Mouse (Mus musculus) limb, embryonic 10.5 days (tissue): ENCODE results near the gene Cspg4. TPM values are rescaled to one million over a fixed set of nuclear protein-coding genes. Genes with fewer than 3 reads are reported as not detected.
"Not testable (repeated sequence)": the region's sequence is repeated elsewhere in the genome, so short reads cannot be mapped to it uniquely, and the experiment has no call there.

Experiments used
- DNase-seq: peaks from one replicate; pipeline ENCODE4 v3.0.0-alpha.2; 2017; ENCODE audit warnings: low spot score
- H3K27ac ChIP-seq: fragments of 300-500 bp; sonication (generic); 2 replicates; pipeline ENCODE4 v1.5.1; 2016; ENCODE audit warnings: mild to moderate bottlenecking
- H3K27me3 ChIP-seq: fragments of 300-500 bp; sonication (generic); 2 replicates; pipeline ENCODE4 v1.6.1; 2016; ENCODE audit warnings: low read depth, mild to moderate bottlenecking; ENCODE audit not compliant: poor library complexity, severe bottlenecking
- H3K36me3 ChIP-seq: fragments of 300-500 bp; sonication (generic); 2 replicates; pipeline ENCODE4 v1.6.1; 2016; ENCODE audit warnings: mild to moderate bottlenecking, moderate library complexity
- H3K4me1 ChIP-seq: fragments of 300-500 bp; sonication (generic); 2 replicates; pipeline ENCODE4 v1.6.1; 2016
- H3K4me3 ChIP-seq: fragments of 300-500 bp; sonication (generic); 2 replicates; pipeline ENCODE4 v1.5.1; 2016; ENCODE audit warnings: mild to moderate bottlenecking, moderate library complexity
- H3K9me3 ChIP-seq: fragments of 300-500 bp; sonication (generic); replicated peaks from 2 replicates; pipeline ENCODE4 v1.6.1; 2016; ENCODE audit warnings: mild to moderate bottlenecking
- WGBS: fragments of 180-500 bp; shearing (Covaris S2); methylation state at CpG from one replicate; pipeline ENCODE4 v1.1.7; 2016; 5-methylcytosine and 5-hydroxymethylcytosine counted together
- polyA plus RNA-seq: library from polyadenylated mRNA; unstranded; fragments of >200 nt; fragmentation: Nextera tagmentation; extraction: Ambion mirVana; gene quantifications from 2 replicates; pipeline ENCODE4 v1.2.1, GENCODE M21; 2016

Gene Cspg4
- polyA plus RNA-seq, 1 experiment from 2014 or later = 5.0 TPM

- WGBS = 54% methylated on average over 9 of the region's 9 CpGs
- H3K27ac ChIP-seq = no peak overlapping the region
Observed at GRCm38 (mm10) chr9:56900571-56900970, 35.7 kb downstream of the Cspg4 start.

GRCm38 (mm10) chr9:56901187-56901586 is 36.4 kb downstream of the Cspg4 start:
- WGBS = 65% methylated on average over 8 of the region's 8 CpGs
- H3K4me1 ChIP-seq = peaks cover 32% of the 10 kb centered on the region; the same call in 1 of the 2 replicates
- no peaks in the 10 kb centered on the region for H3K9me3 ChIP-seq
- no peaks in the 10 kb centered on the region for H3K36me3 ChIP-seq
- H3K4me3 ChIP-seq = no peak overlapping the region
- H3K27me3 ChIP-seq = no peaks in the 10 kb centered on the region
- DNase-seq = peak; percentile 31
- H3K27ac ChIP-seq = no peak overlapping the region

More at GRCm38 (mm10) chr9:56900571-56900970, 35.7 kb downstream of the Cspg4 start:
- no peaks in the 10 kb centered on the region for H3K36me3 ChIP-seq
- H3K4me1 ChIP-seq = peaks cover 32% of the 10 kb centered on the region; the same call in 1 of the 2 replicates
- no peaks in the 10 kb centered on the region for H3K9me3 ChIP-seq
- H3K4me3 ChIP-seq = no peak overlapping the region
- DNase-seq = no peak
- no peaks in the 10 kb centered on the region for H3K27me3 ChIP-seq

GRCm38 (mm10) chr9:56903662-56904061 is 38.8 kb downstream of the Cspg4 start:
- no peak for DNase-seq
- H3K4me3 ChIP-seq = no peak overlapping the region
- no peak overlapping the region for H3K27ac ChIP-seq
- 76% methylated on average over 3 of the region's 3 CpGs for WGBS
- H3K4me1 ChIP-seq = peaks cover 18% of the 10 kb centered on the region; the same call in 1 of the 2 replicates
- H3K9me3 ChIP-seq = no peaks in the 10 kb centered on the region
- no peaks in the 10 kb centered on the region for H3K36me3 ChIP-seq
- no peaks in the 10 kb centered on the region for H3K27me3 ChIP-seq

GRCm38 (mm10) chr9:56907549-56907948 is 42.7 kb downstream of the Cspg4 start:
- Histone ChIP-seq H3K9me3 (no peaks in the 10 kb centered on the region), H3K27ac (no peak overlapping the region), H3K4me3 (no peak overlapping the region), H3K36me3 (no peaks in the 10 kb centered on the region), H3K4me1 (0 out of 2 replicates have a peak, but pooled peaks cover 7% of the 10 kb centered on the region), H3K27me3 (no peaks in the 10 kb centered on the region)
- DNase-seq = no peak
- 92% methylated on average over 9 of the region's 9 CpGs for WGBS

GRCm38 (mm10) chr9:56909991-56910390 is 45.2 kb downstream of the Cspg4 start:
- 39% methylated on average over 4 of the region's 4 CpGs for WGBS
- not testable (repeated sequence) for H3K9me3 ChIP-seq, H3K4me1 ChIP-seq, DNase-seq, H3K27ac ChIP-seq, H3K27me3 ChIP-seq, H3K4me3 ChIP-seq
- peaks cover 11% of the 10 kb centered on the region for H3K36me3 ChIP-seq

GRCm38 (mm10) chr9:56911017-56911416 is 46.2 kb downstream of the Cspg4 start:
- H3K4me1 ChIP-seq = 0 out of 2 replicates have a peak, but pooled peaks cover 7% of the 10 kb centered on the region
- H3K27ac ChIP-seq = no peak overlapping the region
- no peak for DNase-seq
- H3K4me3 ChIP-seq = no peak overlapping the region
- peaks cover 21% of the 10 kb centered on the region for H3K36me3 ChIP-seq
- H3K27me3 ChIP-seq = no peaks in the 10 kb centered on the region
- WGBS = 67% methylated on average over 1 of the region's 1 CpGs
- no peaks in the 10 kb centered on the region for H3K9me3 ChIP-seq

GRCm38 (mm10) chr9:56913991-56914390 is 49.2 kb downstream of the Cspg4 start:
- Histone ChIP-seq H3K36me3 (peaks cover 51% of the 10 kb centered on the region), H3K27me3 (no peaks in the 10 kb centered on the region), H3K27ac (no peak overlapping the region), H3K9me3 (no peaks in the 10 kb centered on the region), H3K4me1 (0 out of 2 replicates have a peak, but pooled peaks cover 4% of the 10 kb centered on the region), H3K4me3 (no peak overlapping the region)
- no peak for DNase-seq
- 88% methylated on average over 9 of the region's 9 CpGs for WGBS

- no peaks in the 10 kb centered on the region for H3K27me3 ChIP-seq
- DNase-seq = no peak
- peaks cover 62% of the 10 kb centered on the region for H3K36me3 ChIP-seq
- no peak overlapping the region for H3K27ac ChIP-seq
- no peaks in the 10 kb centered on the region for H3K9me3 ChIP-seq
- H3K4me1 ChIP-seq = 0 out of 2 replicates have a peak, but pooled peaks cover 4% of the 10 kb centered on the region
- no peak overlapping the region for H3K4me3 ChIP-seq
- WGBS = 84% methylated on average over 1 of the region's 1 CpGs
Observed at GRCm38 (mm10) chr9:56915116-56915515, 50.3 kb downstream of the Cspg4 start.

- 81% methylated on average over 5 of the region's 5 CpGs for WGBS
- H3K27me3 ChIP-seq = no peaks in the 10 kb centered on the region
- H3K4me1 ChIP-seq = 0 out of 2 replicates have a peak, but pooled peaks cover 2% of the 10 kb centered on the region
- peaks cover 69% of the 10 kb centered on the region for H3K36me3 ChIP-seq
- H3K9me3 ChIP-seq = no peaks in the 10 kb centered on the region
- no peak overlapping the region for H3K27ac ChIP-seq
- DNase-seq = no peak
- H3K4me3 ChIP-seq = no peak overlapping the region
Observed at GRCm38 (mm10) chr9:56915695-56916410, 51.0 kb downstream of the Cspg4 start.

GRCm38 (mm10) chr9:56917131-56917530 is 52.3 kb downstream of the Cspg4 start:
- Histone ChIP-seq H3K27ac (no peak overlapping the region), H3K36me3 (peaks cover 81% of the 10 kb centered on the region), H3K4me1 (no peaks in the 10 kb centered on the region), H3K4me3 (no peak overlapping the region), H3K27me3 (no peaks in the 10 kb centered on the region), H3K9me3 (no peaks in the 10 kb centered on the region)
- WGBS = 92% methylated on average over 2 of the region's 2 CpGs
- DNase-seq = no peak

- Histone ChIP-seq H3K27ac (no peak overlapping the region), H3K4me1 (peaks cover 8% of the 10 kb centered on the region), H3K27me3 (no peaks in the 10 kb centered on the region), H3K4me3 (no peak overlapping the region), H3K36me3 (peaks cover 95% of the 10 kb centered on the region), H3K9me3 (no peaks in the 10 kb centered on the region)
- 92% methylated on average over 13 of the region's 13 CpGs for WGBS
- no peak for DNase-seq
Observed at GRCm38 (mm10) chr9:56918466-56918865, 53.6 kb downstream of the Cspg4 start.

GRCm38 (mm10) chr9:56922746-56923145 is 57.9 kb downstream of the Cspg4 start:
- Histone ChIP-seq H3K4me3 (no peak overlapping the region), H3K4me1 (peaks cover 47% of the 10 kb centered on the region), H3K36me3 (peaks cover 85% of the 10 kb centered on the region), H3K9me3 (no peaks in the 10 kb centered on the region), H3K27ac (no peak overlapping the region), H3K27me3 (no peaks in the 10 kb centered on the region)
- 93% methylated on average over 4 of the region's 4 CpGs for WGBS
- no peak for DNase-seq

- peaks cover 72% of the 10 kb centered on the region for H3K36me3 ChIP-seq
- no peaks in the 10 kb centered on the region for H3K27me3 ChIP-seq
- 68% methylated on average over 8 of the region's 8 CpGs for WGBS
- peaks cover 55% of the 10 kb centered on the region for H3K4me1 ChIP-seq
- no peaks in the 10 kb centered on the region for H3K9me3 ChIP-seq
- H3K27ac ChIP-seq = peak overlapping the region; percentile 10; the same call in 1 of the 2 replicates
- no peak for DNase-seq
- H3K4me3 ChIP-seq = peak overlapping the region; percentile 76
Observed at GRCm38 (mm10) chr9:56923841-56924650, 59.2 kb downstream of the Cspg4 start.
